Mouse (Mus musculus) lung, postnatal 0 days (tissue): ENCODE data around the gene Ybx2.

ENCODE experiments used
- CTCF ChIP-seq: IDR thresholded peaks from 2 replicates; pipeline ENCODE4 v1.5.1; 2016; ENCODE audit warnings: antibody characterized with exemption, mild to moderate bottlenecking
- EP300 ChIP-seq: IDR thresholded peaks from 2 replicates; pipeline ENCODE4 v1.6.1; 2016; ENCODE audit warnings: antibody characterized with exemption, mild to moderate bottlenecking, control low read depth

DNA sequence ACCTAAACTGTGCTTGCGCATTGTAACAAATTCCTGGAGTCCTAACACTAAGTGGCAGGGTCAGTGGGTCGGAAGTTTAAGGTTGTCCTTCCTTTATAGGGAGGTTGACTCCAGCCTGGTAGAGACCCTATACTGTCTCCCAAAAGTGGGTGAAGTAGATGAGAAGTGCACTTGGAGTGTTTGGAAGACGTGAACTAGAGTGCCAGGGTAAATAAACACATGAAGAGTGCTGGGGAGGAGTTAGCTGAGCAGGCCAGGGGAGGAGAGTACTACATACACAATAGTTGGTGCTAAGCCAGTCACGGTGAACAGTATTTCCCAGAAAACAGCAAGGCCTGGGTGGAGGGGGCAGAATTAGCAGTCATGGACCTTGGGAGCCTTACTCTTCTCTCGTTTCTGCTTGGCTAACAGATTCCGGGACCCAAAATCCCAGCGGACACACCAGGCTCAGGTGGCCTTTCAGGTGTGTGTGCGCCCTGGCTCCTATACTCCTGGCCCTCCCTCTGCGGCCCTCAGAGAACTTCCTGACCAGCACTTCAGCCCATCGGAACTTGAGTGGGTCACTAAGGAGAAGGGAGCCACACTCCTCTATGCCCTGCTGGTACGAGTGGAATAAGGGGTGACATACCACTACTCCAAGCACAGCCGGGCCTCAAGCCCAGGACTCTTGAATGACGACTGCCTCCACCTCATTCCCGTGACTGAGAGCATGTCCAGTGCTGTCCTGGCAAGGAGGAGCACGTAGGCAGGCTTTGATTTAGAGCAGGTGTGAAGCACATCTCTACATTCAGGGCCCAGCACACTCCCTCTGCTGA is 22.7 kb upstream of the Ybx2 start:
- TF ChIP-seq EP300 (0 out of 2 replicates have a peak, but pooled peaks have one; percentile 62), CTCF (no peak)
